Mouse (Mus musculus): ENCODE data around the gene Slc24a4. TPM values are rescaled to one million over a fixed set of nuclear protein-coding genes. Genes with fewer than 3 reads are reported as not detected.

The Slc24a4 gene
- polyA plus RNA-seq, 1 experiment from 2014 or later, result 1.1 TPM

- no peak for DNase-seq (ENCODE audit: low spot score)
Measured at GRCm38 (mm10) chr12:102308001-102308456, 179.5 kb downstream of the Slc24a4 start.

DNA sequence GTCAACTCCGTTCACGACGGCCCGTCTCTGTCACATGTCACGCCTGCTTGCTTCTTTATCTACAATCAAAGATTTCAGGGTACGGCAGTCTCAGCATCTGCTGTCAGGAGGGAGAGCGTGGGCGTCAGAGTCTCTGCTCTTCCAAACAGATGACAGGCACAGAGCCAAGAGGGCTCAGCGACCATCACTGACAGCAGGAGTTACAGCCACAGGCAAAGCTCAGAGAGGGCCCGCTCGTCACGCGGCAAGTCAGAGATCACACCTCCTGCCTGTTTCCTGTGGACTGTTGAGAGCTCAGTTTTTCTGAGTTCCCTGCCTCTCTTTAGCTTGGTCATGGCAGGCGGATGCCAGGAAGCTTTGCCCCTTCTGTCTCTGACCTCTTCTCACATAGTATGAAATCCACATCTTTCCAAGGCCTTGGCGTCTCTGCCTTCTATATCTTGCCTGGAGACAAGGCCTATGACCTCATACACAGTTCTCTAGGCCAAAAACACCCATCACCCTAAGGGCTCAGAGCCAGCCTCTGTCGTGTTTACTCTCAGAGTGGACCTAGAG, 180.0 kb downstream of the Slc24a4 start:
- DNase-seq (ENCODE audit: low spot score), result peak; percentile 67

- peak; percentile 51 for DNase-seq (ENCODE audit: low spot score)
Measured at GRCm38 (mm10) chr12:102309099-102309799, 180.7 kb downstream of the Slc24a4 start.

- DNase-seq (ENCODE audit: low spot score), result no peak
Measured at GRCm38 (mm10) chr12:102309800-102310195, 181.3 kb downstream of the Slc24a4 start.

DNA sequence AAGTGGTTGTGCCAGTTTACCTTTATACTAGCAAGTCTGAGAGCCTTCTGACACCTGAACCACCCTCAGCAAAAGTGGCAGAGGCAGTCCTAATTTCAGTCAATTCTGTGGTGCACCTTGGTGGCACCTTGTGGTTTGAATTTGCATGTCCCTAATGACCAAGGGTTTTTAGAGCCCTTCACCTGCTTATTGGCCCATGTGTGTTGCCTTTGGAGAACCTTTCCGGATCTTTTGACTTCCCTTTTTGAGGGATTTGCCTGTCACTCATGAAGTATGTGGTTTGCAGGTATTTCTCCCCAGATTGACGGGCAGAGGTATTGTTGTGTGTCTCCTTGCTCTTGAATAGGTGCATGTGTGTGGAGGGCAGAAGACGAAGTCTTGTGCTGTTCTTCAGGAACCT, 181.7 kb downstream of the Slc24a4 start:
- DNase-seq (ENCODE audit: low spot score), result no peak

GRCm38 (mm10) chr12:102311454-102311853, 182.9 kb downstream of the Slc24a4 start:
- no peak for DNase-seq (ENCODE audit: low spot score)

Other genes with a start within 250 kb of the Slc24a4 start
- gene Trip11, start 215.5 kb upstream of the Slc24a4 start, polyA plus RNA-seq (2015; fragmentation: Nextera tagmentation; extraction: Ambion mirVana), result 28.0 and 35.6 TPM in 2 replicates
- gene Atxn3, start 170.5 kb upstream of the Slc24a4 start, polyA plus RNA-seq (2015; fragmentation: Nextera tagmentation; extraction: Ambion mirVana), result 18.5 and 19.9 TPM in 2 replicates
- gene Cpsf2, start 152.7 kb upstream of the Slc24a4 start, polyA plus RNA-seq (2015; fragmentation: Nextera tagmentation; extraction: Ambion mirVana), result 27.6 and 28.5 TPM in 2 replicates
- gene Rin3, start 154.3 kb downstream of the Slc24a4 start, polyA plus RNA-seq (2015; fragmentation: Nextera tagmentation; extraction: Ambion mirVana), result 7.0 and 7.9 TPM in 2 replicates

Data from thymus, postnatal 0 days (tissue).